Mouse (Mus musculus): Measurements from ENCODE around the gene Actl7b. TPM values are rescaled to one million over a fixed set of nuclear protein-coding genes. Genes with fewer than 3 reads are reported as not detected.

Actl7b gene
- 0.10 and 0.26 TPM in 2 replicates for polyA plus RNA-seq (2012; rRNA removed; ENCODE audit: low replicate concordance)

GRCm38 (mm10) chr4:56741041-56741493 is at the start of gene Actl7b:
TSS of gene Actl7b (minus strand) at chr4:56741443.

GRCm38 (mm10) chr4:56743363-56744195 is 2.3 kb upstream of the Actl7b start, which contains the start of gene Actl7a:
TSS of gene Actl7a (plus strand) at chr4:56743413.

GRCm38 (mm10) chr4:56740020-56740485 is 1.2 kb downstream of the Actl7b start, which contains the start of gene Gm26657:
TSS of gene Gm26657 (plus strand) at chr4:56740070.

Other genes with a start within 250 kb of the Actl7b start
- not detected in 2 replicates for gene Gm26657, start 1.4 kb downstream of the Actl7b start, polyA plus RNA-seq (2012; rRNA removed; ENCODE audit: low replicate concordance)
- not detected in 2 replicates for gene Actl7a, start 2.0 kb upstream of the Actl7b start, polyA plus RNA-seq (2012; rRNA removed; ENCODE audit: low replicate concordance)
- 10.9 and 19.0 TPM in 2 replicates for gene Elp1, start 60.9 kb upstream of the Actl7b start, polyA plus RNA-seq (2012; rRNA removed; ENCODE audit: low replicate concordance)
- 2.7 and 3.8 TPM in 2 replicates for gene Fam206a, start 60.9 kb upstream of the Actl7b start, polyA plus RNA-seq (2012; rRNA removed; ENCODE audit: low replicate concordance)
- gene Ctnnal1, start 123.7 kb upstream of the Actl7b start, polyA plus RNA-seq (2012; rRNA removed; ENCODE audit: low replicate concordance) = 6.8 and 8.2 TPM in 2 replicates
- 13.4 and 21.6 TPM in 2 replicates for gene Tmem245, start 206.0 kb upstream of the Actl7b start, polyA plus RNA-seq (2012; rRNA removed; ENCODE audit: low replicate concordance)
- gene Frrs1l, start 248.9 kb upstream of the Actl7b start, polyA plus RNA-seq (2012; rRNA removed; ENCODE audit: low replicate concordance) = not detected in 2 replicates